Mouse (Mus musculus): ENCODE data around the gene 8030411F24Rik. TPM values are rescaled to one million over a fixed set of nuclear protein-coding genes. Genes with fewer than 3 reads are reported as not detected.

Gene 8030411F24Rik
- polyA plus RNA-seq (2014; fragmentation: Nextera tagmentation; extraction: Ambion mirVana) = not detected in 2 replicates

- Histone ChIP-seq H3K9ac (ENCODE audit: low read length) (no peak within 1 kb of the TSS), H3K27ac (replicated peaks in 1 of 2; ENCODE audit: control insufficient read depth in 1 of 2, insufficient read depth in 1 of 2, low read depth in 2 of 2, low read length in 2 of 2) (no peak within 1 kb of the TSS), H3K4me3 (ENCODE audit: control insufficient read depth in 1 of 2, insufficient read depth in 1 of 2, low read depth in 1 of 2, low read length in 2 of 2) (no peak within 1 kb of the TSS), H3K4me2 (ENCODE audit: low read length) (no peak within 1 kb of the TSS), H3K36me3 (ENCODE audit: control insufficient read depth, insufficient read depth, low read length) (no peaks in the 10 kb centered on the region), H3K4me1 (ENCODE audit: control insufficient read depth in 2 of 2, insufficient read depth in 2 of 2, low read length in 2 of 2) (no peaks in the 10 kb centered on the region), H3K9me3 (ENCODE audit: control insufficient read depth, low read length) (no peaks in the 10 kb centered on the region), H3K27me3 (ENCODE audit: control insufficient read depth, insufficient read depth, low read length) (no peaks in the 10 kb centered on the region)
- 0% methylated on average over 1 of the region's 1 CpGs for WGBS
- no peak; the same call in 1 of the 2 replicates for ATAC-seq (ENCODE audit: insufficient number of reproducible peaks, insufficient read depth, low FRiP score, low read depth)
These were observed at the start of gene 8030411F24Rik for GRCm38 (mm10) chr2:148781709-148782108. 8030411F24Rik (plus strand) TSS chr2:148782009.

GRCm38 (mm10) chr2:148732327-148733000 is 49.3 kb upstream of the 8030411F24Rik start, which contains the start of gene Napb:
Napb (minus strand) TSS chr2:148732467.
- Histone ChIP-seq H3K4me3 (ENCODE audit: control insufficient read depth in 1 of 2, insufficient read depth in 1 of 2, low read depth in 1 of 2, low read length in 2 of 2) (peak within 1 kb of the TSS; percentile 79 to 80), H3K9me3 (ENCODE audit: control insufficient read depth, low read length) (0 out of 2 replicates have a peak, but pooled peaks cover 3% of the 10 kb centered on the region), H3K36me3 (ENCODE audit: control insufficient read depth, insufficient read depth, low read length) (no peaks in the 10 kb centered on the region), H3K4me1 (ENCODE audit: control insufficient read depth in 2 of 2, insufficient read depth in 2 of 2, low read length in 2 of 2) (no peaks in the 10 kb centered on the region), H3K27me3 (ENCODE audit: control insufficient read depth, insufficient read depth, low read length) (no peaks in the 10 kb centered on the region), H3K27ac (replicated peaks in 1 of 2; ENCODE audit: control insufficient read depth in 1 of 2, insufficient read depth in 1 of 2, low read depth in 2 of 2, low read length in 2 of 2) (0 out of 4 replicates have a peak within 1 kb of the TSS, but pooled peaks of 1 of the 2 experiments have one; percentile 38), H3K9ac (ENCODE audit: low read length) (peak within 1 kb of the TSS; percentile 86), H3K4me2 (ENCODE audit: low read length) (peak within 1 kb of the TSS; percentile 90)
- peak; percentile 99 for ATAC-seq (ENCODE audit: insufficient number of reproducible peaks, insufficient read depth, low FRiP score, low read depth)
- 4% methylated on average over 18 of the region's 18 CpGs for WGBS

- H3K27ac ChIP-seq (replicated peaks in 1 of 2; ENCODE audit: control insufficient read depth in 1 of 2, insufficient read depth in 1 of 2, low read depth in 2 of 2, low read length in 2 of 2) = no peak overlapping the region
These were observed 38.8 kb upstream of the 8030411F24Rik start for GRCm38 (mm10) chr2:148743001-148743400.

GRCm38 (mm10) chr2:148743846-148744407 is 37.9 kb upstream of the 8030411F24Rik start:
- Histone ChIP-seq H3K27ac (replicated peaks in 1 of 2; ENCODE audit: control insufficient read depth in 1 of 2, insufficient read depth in 1 of 2, low read depth in 2 of 2, low read length in 2 of 2) (no peak overlapping the region), H3K9ac (ENCODE audit: low read length) (no peak overlapping the region), H3K27me3 (ENCODE audit: control insufficient read depth, insufficient read depth, low read length) (no peaks in the 10 kb centered on the region), H3K36me3 (ENCODE audit: control insufficient read depth, insufficient read depth, low read length) (no peaks in the 10 kb centered on the region), H3K9me3 (ENCODE audit: control insufficient read depth, low read length) (peaks cover 4% of the 10 kb centered on the region; the same call in 1 of the 2 replicates), H3K4me1 (ENCODE audit: control insufficient read depth in 2 of 2, insufficient read depth in 2 of 2, low read length in 2 of 2) (no peaks in the 10 kb centered on the region), H3K4me3 (ENCODE audit: control insufficient read depth in 1 of 2, insufficient read depth in 1 of 2, low read depth in 1 of 2, low read length in 2 of 2) (no peak overlapping the region), H3K4me2 (ENCODE audit: low read length) (no peak overlapping the region)
- no peak for ATAC-seq (ENCODE audit: insufficient number of reproducible peaks, insufficient read depth, low FRiP score, low read depth)
- WGBS = 46% methylated on average over 3 of the region's 3 CpGs

More at GRCm38 (mm10) chr2:148743001-148743400, 38.8 kb upstream of the 8030411F24Rik start:
- Histone ChIP-seq H3K4me2 (ENCODE audit: low read length) (no peak overlapping the region), H3K4me3 (ENCODE audit: control insufficient read depth in 1 of 2, insufficient read depth in 1 of 2, low read depth in 1 of 2, low read length in 2 of 2) (no peak overlapping the region), H3K36me3 (ENCODE audit: control insufficient read depth, insufficient read depth, low read length) (no peaks in the 10 kb centered on the region), H3K4me1 (ENCODE audit: control insufficient read depth in 2 of 2, insufficient read depth in 2 of 2, low read length in 2 of 2) (no peaks in the 10 kb centered on the region), H3K27me3 (ENCODE audit: control insufficient read depth, insufficient read depth, low read length) (no peaks in the 10 kb centered on the region), H3K9me3 (ENCODE audit: control insufficient read depth, low read length) (peaks cover 4% of the 10 kb centered on the region; the same call in 1 of the 2 replicates), H3K9ac (ENCODE audit: low read length) (no peak overlapping the region)
- WGBS = 64% methylated on average over 3 of the region's 3 CpGs
- no peak for ATAC-seq (ENCODE audit: insufficient number of reproducible peaks, insufficient read depth, low FRiP score, low read depth)

- H3K4me2 ChIP-seq (ENCODE audit: low read length) = no peak within 1 kb of the TSS
- H3K4me3 ChIP-seq (ENCODE audit: control insufficient read depth in 1 of 2, insufficient read depth in 1 of 2, low read depth in 1 of 2, low read length in 2 of 2) = no peak within 1 kb of the TSS
- 81% methylated on average over 1 of the region's 1 CpGs for WGBS
- no peak within 1 kb of the TSS for H3K27ac ChIP-seq (replicated peaks in 1 of 2; ENCODE audit: control insufficient read depth in 1 of 2, insufficient read depth in 1 of 2, low read depth in 2 of 2, low read length in 2 of 2)
- no peaks in the 10 kb centered on the region for H3K27me3 ChIP-seq (ENCODE audit: control insufficient read depth, insufficient read depth, low read length)
- no peaks in the 10 kb centered on the region for H3K4me1 ChIP-seq (ENCODE audit: control insufficient read depth in 2 of 2, insufficient read depth in 2 of 2, low read length in 2 of 2)
- no peaks in the 10 kb centered on the region for H3K36me3 ChIP-seq (ENCODE audit: control insufficient read depth, insufficient read depth, low read length)
- H3K9ac ChIP-seq (ENCODE audit: low read length) = no peak within 1 kb of the TSS
- ATAC-seq (ENCODE audit: insufficient number of reproducible peaks, insufficient read depth, low FRiP score, low read depth) = no peak
- H3K9me3 ChIP-seq (ENCODE audit: control insufficient read depth, low read length) = no peaks in the 10 kb centered on the region
These were observed 31.8 kb upstream of the 8030411F24Rik start, which contains the start of gene Cstl1 for GRCm38 (mm10) chr2:148750058-148750457. Cstl1 (plus strand) TSS chr2:148750358.

GRCm38 (mm10) chr2:148751893-148752813 is 29.7 kb upstream of the 8030411F24Rik start:
- 14% methylated on average over 15 of the region's 15 CpGs for WGBS
- Histone ChIP-seq H3K36me3 (ENCODE audit: control insufficient read depth, insufficient read depth, low read length) (no peaks in the 10 kb centered on the region), H3K4me2 (ENCODE audit: low read length) (peak overlapping the region; percentile 78), H3K4me1 (ENCODE audit: control insufficient read depth in 2 of 2, insufficient read depth in 2 of 2, low read length in 2 of 2) (no peaks in the 10 kb centered on the region), H3K4me3 (ENCODE audit: control insufficient read depth in 1 of 2, insufficient read depth in 1 of 2, low read depth in 1 of 2, low read length in 2 of 2) (peak overlapping the region; percentile 31 to 36; a peak in 3 of 4 replicates), H3K27me3 (ENCODE audit: control insufficient read depth, insufficient read depth, low read length) (no peaks in the 10 kb centered on the region), H3K27ac (replicated peaks in 1 of 2; ENCODE audit: control insufficient read depth in 1 of 2, insufficient read depth in 1 of 2, low read depth in 2 of 2, low read length in 2 of 2) (no peak overlapping the region), H3K9ac (ENCODE audit: low read length) (no peak overlapping the region), H3K9me3 (ENCODE audit: control insufficient read depth, low read length) (no peaks in the 10 kb centered on the region)
- ATAC-seq (ENCODE audit: insufficient number of reproducible peaks, insufficient read depth, low FRiP score, low read depth) = no peak

- no peaks in the 10 kb centered on the region for H3K36me3 ChIP-seq (ENCODE audit: control insufficient read depth, insufficient read depth, low read length)
These were observed 27.4 kb upstream of the 8030411F24Rik start for GRCm38 (mm10) chr2:148754310-148754846.

More at GRCm38 (mm10) chr2:148754310-148754846, 27.4 kb upstream of the 8030411F24Rik start:
- Histone ChIP-seq H3K4me3 (ENCODE audit: control insufficient read depth in 1 of 2, insufficient read depth in 1 of 2, low read depth in 1 of 2, low read length in 2 of 2) (no peak overlapping the region), H3K4me1 (ENCODE audit: control insufficient read depth in 2 of 2, insufficient read depth in 2 of 2, low read length in 2 of 2) (no peaks in the 10 kb centered on the region), H3K4me2 (ENCODE audit: low read length) (no peak overlapping the region), H3K27me3 (ENCODE audit: control insufficient read depth, insufficient read depth, low read length) (no peaks in the 10 kb centered on the region), H3K27ac (replicated peaks in 1 of 2; ENCODE audit: control insufficient read depth in 1 of 2, insufficient read depth in 1 of 2, low read depth in 2 of 2, low read length in 2 of 2) (no peak overlapping the region), H3K9me3 (ENCODE audit: control insufficient read depth, low read length) (no peaks in the 10 kb centered on the region), H3K9ac (ENCODE audit: low read length) (no peak overlapping the region)
- WGBS = 69% methylated on average over 1 of the region's 1 CpGs
- no peak for ATAC-seq (ENCODE audit: insufficient number of reproducible peaks, insufficient read depth, low FRiP score, low read depth)
